Mouse (Mus musculus) liver, embryonic 14.5 days (tissue): ENCODE data around the gene Dlk1. TPM values are rescaled to one million over a fixed set of nuclear protein-coding genes. Genes with fewer than 3 reads are reported as not detected.

ENCODE experiments used
- ATAC-seq: fragments of 200-750 bp; cut with Nextera tagmentation; 2 replicates; pipeline ENCODE4 v1.8.0; 2017; ENCODE audit warnings: moderate number of reproducible peaks, mild to moderate bottlenecking, moderate library complexity; ENCODE audit not compliant: insufficient read depth
- DNase-seq, 3 experiments: peaks; one replicate each; pipeline ENCODE4 v3.0.0-alpha.2; 2012 to 2013; ENCODE audit warnings: low read depth in 3 of 3, low spot score in 3 of 3
- H3K27ac ChIP-seq: fragments of 300-500 bp; sonication (generic); 2 replicates; pipeline ENCODE4 v1.5.1; 2014; ENCODE audit warnings: moderate library complexity, mild to moderate bottlenecking, control low read depth, inconsistent platforms
- H3K27me3 ChIP-seq: fragments of 300-500 bp; sonication (generic); 2 replicates; pipeline ENCODE4 v1.6.1; 2014; ENCODE audit warnings: mild to moderate bottlenecking, low read length, moderate library complexity; ENCODE audit not compliant: control insufficient read depth, insufficient read depth
- H3K36me3 ChIP-seq: fragments of 300-500 bp; sonication (generic); replicated peaks from 2 replicates; pipeline ENCODE4 v1.6.1; 2014; ENCODE audit warnings: low read depth; ENCODE audit not compliant: control insufficient read depth, insufficient read depth
- H3K4me1 ChIP-seq, 2 experiments: fragments of 200-500 bp in 1 of 2; fragments of 300-500 bp in 1 of 2; sonication (generic) in 1 of 2; replicated peaks; 2 replicates each; pipeline ENCODE4 v1.6.1; 2012 to 2014; ENCODE audit warnings: antibody characterized with exemption in 1 of 2, inconsistent platforms in 1 of 2, low read length in 1 of 2; ENCODE audit not compliant: control insufficient read depth in 2 of 2, insufficient read depth in 2 of 2
- H3K4me2 ChIP-seq: fragments of 300-500 bp; sonication (generic); 2 replicates; pipeline ENCODE4 v1.6.1; 2014; ENCODE audit warnings: low read depth, mild to moderate bottlenecking, control low read depth, moderate library complexity
- H3K4me3 ChIP-seq, 2 experiments: fragments of 200-500 bp in 1 of 2; fragments of 300-500 bp in 1 of 2; sonication (generic) in 1 of 2; 2 replicates each; pipeline ENCODE4 v1.5.1; 2012 to 2014; ENCODE audit warnings: low read depth in 2 of 2, low read length in 2 of 2, mild to moderate bottlenecking in 2 of 2, control low read depth in 1 of 2, inconsistent platforms in 1 of 2, moderate library complexity in 1 of 2; ENCODE audit not compliant: insufficient read depth in 1 of 2
- H3K9ac ChIP-seq: fragments of 300-500 bp; sonication (generic); replicated peaks from 2 replicates; pipeline ENCODE4 v1.6.1; 2014; ENCODE audit warnings: mild to moderate bottlenecking, control low read depth, moderate library complexity
- H3K9me3 ChIP-seq: fragments of 300-500 bp; sonication (generic); 2 replicates; pipeline ENCODE4 v1.6.1; 2016; ENCODE audit warnings: low read length, mixed read lengths; ENCODE audit not compliant: control insufficient read depth
- CTCF ChIP-seq: IDR thresholded peaks from 2 replicates; pipeline ENCODE4 v1.5.1; 2016; ENCODE audit warnings: antibody characterized with exemption, low read depth, control low read depth
- EP300 ChIP-seq: IDR thresholded peaks from 2 replicates; pipeline ENCODE4 v1.6.1; 2016; ENCODE audit warnings: antibody characterized with exemption, low read depth
- WGBS: fragments of 180-500 bp; shearing (Covaris S2); extraction: QIAGEN DNeasy Blood & Tissue Kit; methylation state at CpG from one replicate; pipeline ENCODE4 v1.1.7; 2014; ENCODE audit not compliant: insufficient replicate concordance; 5-methylcytosine and 5-hydroxymethylcytosine counted together
- polyA plus RNA-seq, 2 experiments: library from polyadenylated mRNA; depleted of rRNA in 1 of 2; stranded (reverse) in 1 of 2; unstranded in 1 of 2; fragments of >200 nt; fragmentation: Nextera tagmentation in 1 of 2; extraction: Ambion mirVana in 1 of 2; gene quantifications; 2 replicates each; pipeline versions ENCODE4 v1.2.1 to v1.2.3; 2012 to 2014

The Dlk1 gene
- polyA plus RNA-seq, 2 experiments = 327 to 1,200 TPM

DNA sequence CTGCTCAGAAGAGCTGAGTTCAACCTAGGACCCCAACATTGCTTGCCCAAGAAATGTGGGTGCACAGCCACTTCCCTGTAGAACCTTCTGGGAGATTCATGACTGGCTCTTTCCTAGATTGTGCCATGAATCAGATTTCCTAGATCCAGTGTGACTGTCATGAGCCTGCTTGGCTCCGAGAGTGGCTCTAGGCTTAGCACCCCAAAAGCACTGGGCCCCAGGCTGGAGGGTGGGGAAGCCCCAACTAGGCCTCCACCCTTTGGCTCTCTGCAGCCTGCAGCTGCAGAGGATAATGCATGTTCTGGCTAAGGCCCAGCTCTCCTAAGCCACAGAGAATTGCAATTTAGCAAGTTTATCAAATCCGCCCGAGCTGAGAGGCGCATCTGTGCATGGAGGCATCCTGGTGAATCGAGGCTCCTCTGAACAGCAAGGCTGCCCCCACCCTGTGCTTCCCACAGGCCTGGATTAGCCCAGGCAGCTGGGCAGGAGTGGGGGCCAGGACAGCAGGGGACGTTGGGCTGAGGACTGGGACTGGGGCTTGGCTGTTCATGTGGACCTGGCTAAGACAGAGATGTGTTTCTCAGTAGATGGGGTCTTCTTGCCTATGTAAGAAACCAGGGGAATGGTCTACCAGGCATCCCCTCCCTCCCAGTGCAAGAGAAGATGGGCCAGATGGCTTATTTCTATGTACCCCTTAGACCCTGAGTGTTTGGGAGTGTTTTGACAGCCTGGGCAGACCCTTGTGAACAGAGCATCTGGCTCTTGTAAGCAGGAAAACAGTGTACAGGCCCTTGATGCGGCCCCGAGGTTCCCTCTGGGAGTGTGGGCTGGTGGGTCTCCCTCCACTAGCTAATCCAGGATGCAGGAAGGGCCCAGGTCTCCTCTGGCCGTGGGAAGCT lies 41.2 kb upstream of the Dlk1 start:
- no peaks in the 10 kb centered on the region for H3K36me3 ChIP-seq
- no peak overlapping the region for H3K4me3 ChIP-seq
- no peak overlapping the region for H3K4me2 ChIP-seq
- DNase-seq (no peak), ATAC-seq (no peak)
- peaks cover 0 to 4% of the 10 kb centered on the region in 2 experiments; a peak in 1 of 4 replicates for H3K4me1 ChIP-seq
- H3K27ac ChIP-seq = no peak overlapping the region
- no peak for TF ChIP-seq EP300
- TF ChIP-seq CTCF = no peak
- 52% methylated on average over 9 of the region's 9 CpGs for WGBS
- H3K27me3 ChIP-seq = no peaks in the 10 kb centered on the region
- H3K9ac ChIP-seq = no peak overlapping the region
- no peaks in the 10 kb centered on the region for H3K9me3 ChIP-seq

DNA sequence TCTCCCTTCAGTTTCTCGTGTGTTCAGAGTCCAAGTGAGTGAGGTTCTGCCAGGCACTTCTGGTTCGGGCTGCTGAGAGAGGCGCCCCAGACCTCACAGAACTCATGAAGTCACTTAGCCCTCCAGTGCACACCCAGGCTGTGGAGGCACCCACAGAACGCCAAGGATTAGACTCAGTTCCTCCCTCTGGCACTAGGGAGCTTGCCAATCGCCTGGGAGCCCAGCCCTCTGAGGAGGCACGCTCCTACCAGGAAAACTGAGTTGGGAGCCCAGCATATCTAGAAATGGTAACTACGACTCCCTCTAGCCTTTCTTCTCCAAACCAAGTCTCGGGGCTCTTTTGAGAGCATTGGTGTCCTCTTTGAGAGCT lies 40.6 kb upstream of the Dlk1 start:
- Histone ChIP-seq H3K27me3 (no peaks in the 10 kb centered on the region), H3K9me3 (no peaks in the 10 kb centered on the region), H3K36me3 (no peaks in the 10 kb centered on the region), H3K27ac (no peak overlapping the region), H3K4me1 (peaks cover 0 to 4% of the 10 kb centered on the region in 2 experiments; a peak in 1 of 4 replicates), H3K4me3 (no peak overlapping the region), H3K9ac (no peak overlapping the region), H3K4me2 (no peak overlapping the region)
- 56% methylated on average over 8 of the region's 8 CpGs for WGBS
- no peak for TF ChIP-seq CTCF
- no peak for TF ChIP-seq EP300
- DNase-seq (no peak), ATAC-seq (no peak)

DNA sequence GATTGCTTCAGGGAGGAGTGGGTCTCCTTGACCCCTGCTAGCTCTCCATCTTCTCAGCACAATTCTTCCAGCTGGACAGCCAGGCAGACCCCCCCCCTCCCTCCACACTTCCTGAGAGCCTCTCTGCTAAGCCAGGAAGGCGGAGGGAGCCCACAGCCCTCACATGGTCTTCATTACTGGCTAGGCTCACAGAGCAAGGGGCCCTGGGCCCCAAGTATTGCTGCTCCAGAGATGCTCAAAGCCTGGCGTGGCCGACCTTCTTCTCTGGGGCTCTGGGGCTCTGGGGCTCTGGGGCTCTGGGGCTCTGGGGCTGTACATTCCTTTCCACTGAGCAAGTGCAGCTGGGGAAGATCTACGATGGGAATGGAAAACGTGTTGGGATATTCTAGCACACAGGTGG lies 39.9 kb upstream of the Dlk1 start:
- Histone ChIP-seq H3K9me3 (no peaks in the 10 kb centered on the region), H3K9ac (no peak overlapping the region), H3K4me1 (peaks cover 0 to 4% of the 10 kb centered on the region in 2 experiments; a peak in 1 of 4 replicates), H3K27me3 (no peaks in the 10 kb centered on the region), H3K4me2 (no peak overlapping the region), H3K4me3 (no peak overlapping the region), H3K36me3 (no peaks in the 10 kb centered on the region), H3K27ac (no peak overlapping the region)
- ATAC-seq (no peak), DNase-seq (no peak)
- TF ChIP-seq CTCF (no peak), EP300 (no peak)
- WGBS = 33% methylated on average over 5 of the region's 5 CpGs

DNA sequence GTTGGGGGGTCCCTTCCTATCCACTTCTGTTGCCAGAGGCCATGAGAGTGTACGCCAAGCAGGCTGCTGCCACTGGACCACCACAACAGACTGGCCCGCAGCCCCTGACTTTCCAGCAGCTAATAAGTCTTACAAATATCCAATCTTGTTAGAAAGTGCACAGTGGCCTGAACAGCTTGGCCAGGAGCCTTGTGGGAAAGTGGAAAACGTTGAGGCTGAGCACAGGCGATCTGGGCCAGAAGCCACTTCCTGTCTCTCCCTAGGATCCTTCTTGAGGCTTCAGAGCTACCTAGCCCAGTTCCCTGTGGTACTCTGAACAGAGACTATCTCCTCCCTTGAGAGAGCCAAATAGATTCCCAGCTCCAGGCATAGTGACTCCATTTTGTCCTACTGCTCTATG lies 39.3 kb upstream of the Dlk1 start:
- Histone ChIP-seq H3K27me3 (no peaks in the 10 kb centered on the region), H3K9ac (no peak overlapping the region), H3K9me3 (no peaks in the 10 kb centered on the region), H3K27ac (no peak overlapping the region), H3K4me1 (peaks cover 0 to 5% of the 10 kb centered on the region in 2 experiments; a peak in 1 of 4 replicates), H3K36me3 (no peaks in the 10 kb centered on the region), H3K4me2 (no peak overlapping the region), H3K4me3 (no peak overlapping the region)
- 38% methylated on average over 4 of the region's 4 CpGs for WGBS
- DNase-seq (no peak), ATAC-seq (no peak)
- TF ChIP-seq CTCF (no peak), EP300 (no peak)

DNA sequence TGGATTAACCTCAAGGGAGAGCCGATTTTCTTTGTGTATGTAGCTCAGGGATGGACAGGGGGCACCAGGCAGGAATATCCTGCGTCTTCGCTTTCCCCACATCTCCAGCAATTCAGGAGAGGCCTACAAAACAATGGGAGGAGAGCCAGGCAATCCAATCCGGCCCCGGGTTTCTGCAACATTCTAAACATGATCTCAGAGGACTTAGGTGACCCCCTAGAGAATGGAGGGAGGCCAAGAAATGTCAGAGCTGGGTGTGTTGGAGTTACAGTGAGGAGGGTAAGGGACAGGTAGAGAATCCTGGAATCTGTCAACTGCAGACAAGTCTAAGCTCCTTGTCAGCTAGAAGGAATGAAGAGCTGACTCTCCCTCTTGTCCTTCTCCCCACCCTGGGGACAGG lies 35.9 kb upstream of the Dlk1 start:
- peaks cover 0 to 8% of the 10 kb centered on the region in 2 experiments; a peak in 1 of 4 replicates for H3K4me1 ChIP-seq

More for the DNA sequence above, 35.9 kb upstream of the Dlk1 start:
- no peak for DNase-seq
- WGBS = 58% methylated on average over 5 of the region's 5 CpGs
- Histone ChIP-seq H3K4me3 (no peak overlapping the region), H3K9ac (no peak overlapping the region), H3K36me3 (no peaks in the 10 kb centered on the region), H3K4me2 (no peak overlapping the region), H3K27me3 (no peaks in the 10 kb centered on the region), H3K9me3 (no peaks in the 10 kb centered on the region), H3K27ac (no peak overlapping the region)
- no peak for TF ChIP-seq EP300
- TF ChIP-seq CTCF = no peak
- no peak for ATAC-seq
